Mouse (Mus musculus): ENCODE results near the gene Msi1.

DNA sequence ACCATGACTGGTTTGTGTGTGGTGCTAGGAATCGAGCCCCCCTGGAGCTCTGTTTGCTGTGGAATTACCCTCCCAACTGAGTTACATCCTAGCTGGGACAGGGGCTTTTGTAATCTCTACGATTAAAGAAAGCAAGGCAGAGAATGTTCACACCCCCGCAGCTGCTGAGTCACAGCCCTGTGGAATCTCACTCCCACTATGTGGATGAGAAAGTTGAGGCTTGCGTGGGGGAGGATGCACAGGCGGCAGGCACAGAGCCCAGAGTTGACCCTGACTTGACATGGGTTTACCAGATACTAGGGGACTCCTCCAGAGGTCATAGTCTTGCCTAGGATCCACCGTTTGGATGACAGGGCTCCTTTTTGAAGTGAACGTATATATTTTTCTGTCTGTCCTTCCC lies 67.6 kb downstream of the Msi1 start:
- TF ChIP-seq CTCF (IDR thresholded peaks at IDR 0.05; ENCODE audit: borderline replicate concordance, insufficient read depth, low read length): no peak
- TF ChIP-seq POLR2A (IDR thresholded peaks at IDR 0.05; ENCODE audit: low read depth, low read length): no peak

Data from embryonic fibroblast, embryonic 13.5 days (primary cell).